Mouse (Mus musculus): ENCODE results near the gene Mast4.

DNA sequence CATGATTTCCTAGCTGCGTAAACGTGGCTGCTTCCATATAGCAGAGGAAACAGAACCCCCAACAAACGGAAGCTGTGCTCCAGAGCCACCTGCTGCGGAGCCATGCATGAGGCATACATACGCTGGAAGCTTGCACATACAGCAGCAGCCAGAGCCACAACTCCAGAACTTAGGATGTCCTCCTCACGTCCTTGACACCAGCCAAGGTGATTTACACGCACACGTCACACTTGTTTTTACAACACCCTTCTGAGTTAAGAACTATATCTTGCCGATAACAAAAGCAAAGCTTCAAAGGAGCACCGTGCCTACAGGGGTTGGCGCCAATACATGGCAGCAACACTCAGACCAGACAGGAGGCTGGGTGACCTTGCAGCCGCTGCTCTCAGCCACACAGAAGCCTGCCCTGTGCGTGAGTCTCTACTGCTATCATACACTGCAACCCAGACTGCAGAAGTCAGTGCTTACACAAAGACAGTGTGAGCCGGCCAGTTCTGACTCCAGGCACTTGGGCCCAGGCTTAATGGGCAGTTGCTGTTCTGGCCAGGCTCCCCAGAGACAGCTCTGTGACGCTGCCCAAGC, 248.7 kb downstream of the Mast4 start:
- TF ChIP-seq CTCF (IDR thresholded peaks at IDR 0.05; ENCODE audit: low read depth, low read length) (no peak), GATA1 (IDR thresholded peaks at IDR 0.05; ENCODE audit: borderline replicate concordance, low read length) (no peak), POLR2AphosphoS5 (IDR thresholded peaks at IDR 0.05; ENCODE audit: insufficient replicate concordance, low read depth, low read length) (no peak), TAL1 (conservative IDR thresholded peaks at IDR 0.05; ENCODE audit: low read depth, low read length) (no peak)

Measured in G1E (cell line).